Mouse (Mus musculus) Patski (cell line): Measurements from ENCODE around the gene Toe1. TPM values are rescaled to one million over a fixed set of nuclear protein-coding genes. Genes with fewer than 3 reads are reported as not detected.

ENCODE experiments used
- ATAC-seq: fragments of 100-300 bp; one replicate; pipeline ENCODE4 v1.8.0; 2021
- CTCF ChIA-PET: fragments of 350-600 bp; sonication (Branson Sonifier 250); formaldehyde crosslinking; loops from one replicate; lab custom pipeline; 2022; ENCODE audit warnings: inconsistent platforms; lab: Charles Lee
- POLR2A ChIA-PET: fragments of 350-600 bp; sonication (Branson Sonifier 250); formaldehyde crosslinking; loops from one replicate; lab custom pipeline; 2022; ENCODE audit warnings: antibody characterized with exemption, inconsistent platforms; lab: Charles Lee
- DNase-seq: peaks from one replicate; pipeline ENCODE4 v3.0.0-alpha.2; 2011; ENCODE audit warnings: low read depth, low spot score
- H3K27me3 ChIP-seq: fragments of 371-371 bp; one replicate; pipeline ENCODE4 v1.5.1; 2021
- CTCF ChIP-seq: fragments of 100-300 bp; IDR thresholded peaks from one replicate; pipeline ENCODE4 v1.5.1; 2021
- in situ Hi-C: fragments of 300-500 bp; cut with MboI; formaldehyde crosslinking; loops from 3 replicates; pipeline ENCODE4 v1.11.1; 2018; ENCODE audit warnings: low pct_unique_long_range_greater_than_20kb, mixed read lengths
- polyA plus RNA-seq: library from polyadenylated mRNA; unstranded; gene quantifications from one replicate; pipeline ENCODE4 v1.2.3, GENCODE M21; 2021

Gene Toe1
- polyA plus RNA-seq, 1 experiment from 2014 or later, result 14.2 TPM

GRCm38 (mm10) chr4:116827819-116828218 is 20.4 kb upstream of the Toe1 start:
- H3K27me3 ChIP-seq, result no peaks in the 10 kb centered on the region
- ATAC-seq, result no peak
- POLR2A ChIA-PET, result no interaction called here
- no peak for TF ChIP-seq CTCF
- CTCF ChIA-PET, result interaction anchor here (0.6 to 1.3 kb wide), 8 partner anchors 117 to 164 kb away, joined by 3 to 4 read pairs (median 3); no protein-coding TSS in a partner anchor
- DNase-seq, result no peak
- in situ Hi-C loops, result no loop called here

GRCm38 (mm10) chr4:116824541-116825004 is 17.1 kb upstream of the Toe1 start:
- in situ Hi-C loops, result loop anchor here (5.0 kb wide), 2 partner anchors 168 to 308 kb away; partner anchors contain the start of genes Plk3 and Urod
- ChIA-PET POLR2A (interaction anchor here (0.8 kb wide), 1 partner anchor 15 kb away, joined by 3 read pairs; no protein-coding TSS in a partner anchor), CTCF (interaction anchor here (0.9 to 1.0 kb wide), 2 partner anchors 151 to 167 kb away, joined by 3 to 4 read pairs; no protein-coding TSS in a partner anchor)
- TF ChIP-seq CTCF, result no peak
- no peak for ATAC-seq
- no peaks in the 10 kb centered on the region for H3K27me3 ChIP-seq
- no peak for DNase-seq

- TF ChIP-seq CTCF, result no peak
- no peak for DNase-seq
- CTCF ChIA-PET, result no interaction called here
- ATAC-seq, result no peak
- POLR2A ChIA-PET, result no interaction called here
- in situ Hi-C loops, result loop anchor here (5.0 kb wide), 2 partner anchors 171 to 311 kb away; partner anchors contain the start of genes Plk3 and Urod
- no peaks in the 10 kb centered on the region for H3K27me3 ChIP-seq
Observed at GRCm38 (mm10) chr4:116821694-116822016, 14.2 kb upstream of the Toe1 start, which contains the start of gene Hpdl. Gene Hpdl (minus strand): TSS chr4:116821707.

- ChIA-PET CTCF (no interaction called here), POLR2A (no interaction called here)
- in situ Hi-C loops, result loop anchor here (5.0 kb wide), 2 partner anchors 171 to 311 kb away; partner anchors contain the start of genes Plk3 and Urod
- H3K27me3 ChIP-seq, result no peaks in the 10 kb centered on the region
- TF ChIP-seq CTCF, result no peak
- no peak for ATAC-seq
- no peak for DNase-seq
Observed at GRCm38 (mm10) chr4:116820902-116821693, 13.7 kb upstream of the Toe1 start.

GRCm38 (mm10) chr4:116819968-116820901 is 12.8 kb upstream of the Toe1 start:
- DNase-seq, result no peak
- TF ChIP-seq CTCF, result no peak
- H3K27me3 ChIP-seq, result no peaks in the 10 kb centered on the region
- ATAC-seq, result no peak
- POLR2A ChIA-PET, result no interaction called here
- in situ Hi-C loops, result loop anchor here (5.0 kb wide), 2 partner anchors 172 to 312 kb away; partner anchors contain the start of genes Plk3 and Urod
- CTCF ChIA-PET, result no interaction called here

GRCm38 (mm10) chr4:116817486-116817885 is 10.0 kb upstream of the Toe1 start:
- ATAC-seq (no peak), DNase-seq (no peak)
- in situ Hi-C loops, result no loop called here
- ChIA-PET POLR2A (no interaction called here), CTCF (no interaction called here)
- no peak for TF ChIP-seq CTCF
- no peaks in the 10 kb centered on the region for H3K27me3 ChIP-seq

- ChIA-PET CTCF (no interaction called here), POLR2A (no interaction called here)
- no peaks in the 10 kb centered on the region for H3K27me3 ChIP-seq
- in situ Hi-C loops, result no loop called here
- DNase-seq, result no peak
- no peak for TF ChIP-seq CTCF
- ATAC-seq, result no peak
Observed at GRCm38 (mm10) chr4:116815276-116815675, 7.8 kb upstream of the Toe1 start.

GRCm38 (mm10) chr4:116811012-116811411 is 3.6 kb upstream of the Toe1 start:
- DNase-seq (no peak), ATAC-seq (no peak)
- in situ Hi-C loops, result no loop called here
- CTCF ChIA-PET, result no interaction called here
- no peak for TF ChIP-seq CTCF
- H3K27me3 ChIP-seq, result no peaks in the 10 kb centered on the region
- POLR2A ChIA-PET, result no interaction called here

- DNase-seq (no peak), ATAC-seq (no peak)
- ChIA-PET CTCF (no interaction called here), POLR2A (no interaction called here)
- no peak for TF ChIP-seq CTCF
- in situ Hi-C loops, result no loop called here
- no peaks in the 10 kb centered on the region for H3K27me3 ChIP-seq
Observed at GRCm38 (mm10) chr4:116799901-116800300, 7.5 kb downstream of the Toe1 start.

GRCm38 (mm10) chr4:116796442-116797110 is 10.9 kb downstream of the Toe1 start:
- no peaks in the 10 kb centered on the region for H3K27me3 ChIP-seq
- ATAC-seq (no peak), DNase-seq (no peak)
- ChIA-PET POLR2A (no interaction called here), CTCF (interaction anchor here (1.0 kb wide), 1 partner anchor 77 kb away, joined by 4 read pairs; no protein-coding TSS in a partner anchor)
- in situ Hi-C loops, result no loop called here
- TF ChIP-seq CTCF, result no peak
